Mouse (Mus musculus): ENCODE measurements around the gene Sytl3.

Sytl3 gene

DNA sequence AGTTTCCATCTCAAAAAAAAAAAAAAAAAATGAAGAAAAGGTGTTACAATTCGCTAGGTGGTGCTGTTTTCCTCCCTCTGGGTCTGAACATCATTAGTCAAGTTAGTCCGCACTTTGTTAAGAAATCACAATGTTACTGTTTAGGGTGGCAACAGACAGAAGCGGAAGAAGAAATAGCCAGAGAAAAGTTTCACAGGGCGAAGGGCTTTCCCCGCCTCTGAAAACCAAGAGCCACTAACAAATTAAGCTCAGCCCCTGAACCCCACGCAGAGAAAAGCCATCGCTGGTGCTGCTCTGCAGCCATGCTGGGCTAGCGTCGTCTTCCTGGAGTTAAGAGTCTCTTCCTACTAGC lies 119.4 kb downstream of the Sytl3 start:
- no peak for DNase-seq (ENCODE audit: low spot score)

DNA sequence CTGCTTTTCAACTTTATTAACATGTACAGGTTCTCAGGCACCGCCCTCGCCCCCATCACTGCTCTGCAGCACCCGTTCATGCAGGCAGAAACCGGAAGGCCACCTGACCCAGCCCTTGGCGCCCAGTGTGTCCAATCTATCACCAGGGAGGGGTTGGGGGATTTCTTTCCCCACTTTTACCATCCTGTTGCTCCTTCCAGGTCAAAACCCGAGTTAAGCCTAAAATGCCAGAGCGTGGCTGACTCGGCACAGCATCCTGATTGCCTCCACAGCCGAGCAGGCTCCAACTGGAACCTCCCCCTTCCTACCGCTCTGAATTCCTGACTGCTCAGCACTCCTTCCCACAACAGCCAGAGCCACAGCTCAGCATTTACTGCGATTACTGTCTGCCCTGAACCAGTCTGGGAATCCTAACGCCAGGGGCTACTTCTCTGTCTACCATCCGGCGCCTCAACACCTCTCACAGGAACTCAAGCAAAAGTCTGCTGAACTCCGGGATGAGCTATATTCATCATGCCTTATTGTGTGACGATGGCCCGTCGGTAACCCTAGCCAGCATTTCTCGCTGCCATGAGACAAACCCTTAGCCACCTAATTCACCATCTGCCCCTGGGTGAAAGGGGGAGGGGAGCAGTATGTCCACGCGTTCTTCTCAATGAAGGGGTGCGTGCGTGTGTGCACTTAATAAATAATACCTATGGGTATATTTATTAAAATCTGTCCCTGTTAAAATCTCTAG lies 120.0 kb downstream of the Sytl3 start:
- DNase-seq (ENCODE audit: low spot score): no peak

DNA sequence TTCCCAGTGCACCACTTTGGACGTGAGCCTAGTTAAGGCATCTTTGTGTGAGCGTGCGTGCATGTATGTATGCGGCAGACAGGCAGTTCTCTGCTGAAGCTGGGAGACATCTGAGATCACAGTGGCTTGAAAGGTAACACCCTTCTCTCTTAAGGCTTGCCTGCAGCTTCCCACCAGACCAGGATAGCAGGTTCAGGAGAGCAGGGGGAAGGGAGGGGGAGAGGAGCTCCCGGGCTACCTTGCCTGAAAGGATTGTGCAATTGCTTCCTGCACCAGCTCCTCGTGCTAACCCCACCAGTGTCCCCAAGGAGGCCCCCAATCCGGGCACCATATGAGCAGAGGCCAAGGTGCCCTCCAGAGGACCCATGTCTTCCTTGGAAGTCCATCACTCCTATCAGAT lies 120.7 kb downstream of the Sytl3 start:
- no peak for DNase-seq (ENCODE audit: low spot score)

DNA sequence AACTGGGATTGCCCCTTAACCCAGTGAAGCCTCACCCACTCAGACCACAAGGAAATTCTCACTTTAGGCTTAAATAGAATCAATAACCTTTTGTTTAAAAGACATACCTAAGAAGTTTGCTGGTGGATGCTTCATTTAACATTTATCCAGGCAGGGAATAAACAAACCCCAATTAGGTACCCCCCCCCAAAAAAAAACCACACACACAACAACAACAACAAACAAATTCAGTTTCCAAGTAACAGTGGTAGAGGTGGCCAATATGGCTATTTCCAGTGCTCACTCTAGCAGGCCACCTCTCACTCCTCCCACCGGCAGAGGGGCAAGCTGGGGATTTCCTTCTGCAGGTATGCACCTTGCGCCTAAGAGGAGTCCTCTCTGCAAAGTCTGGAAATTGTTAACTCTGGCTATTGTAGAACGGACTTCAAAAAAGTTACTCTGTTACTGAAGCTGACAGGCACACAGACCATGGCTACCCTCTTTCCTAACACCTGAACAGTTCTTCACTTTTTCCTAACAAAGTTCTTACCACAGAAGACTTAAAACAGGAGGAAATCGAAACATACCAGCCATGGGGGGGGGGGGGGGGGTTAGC lies 121.7 kb downstream of the Sytl3 start:
- no peak for DNase-seq (ENCODE audit: low spot score)

DNA sequence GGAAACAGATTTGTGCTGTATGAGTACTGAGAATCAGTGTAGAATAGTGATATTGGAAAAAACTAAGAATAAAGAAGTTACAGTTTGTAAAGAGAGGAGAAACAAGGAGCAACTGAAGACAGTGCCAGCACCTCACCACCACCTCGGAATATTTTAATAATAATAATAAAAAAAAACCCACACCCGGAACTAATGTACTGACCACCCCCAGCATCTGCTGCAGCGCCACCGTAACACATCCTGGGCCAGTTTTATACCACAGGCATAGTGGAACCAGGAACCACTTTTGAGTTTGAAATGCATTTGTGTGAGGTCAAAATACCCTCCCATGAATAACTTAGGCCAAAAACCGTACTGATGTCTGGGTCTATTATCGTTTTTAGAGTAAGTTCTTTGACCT lies 122.4 kb downstream of the Sytl3 start:
- no peak for DNase-seq (ENCODE audit: low spot score)

DNA sequence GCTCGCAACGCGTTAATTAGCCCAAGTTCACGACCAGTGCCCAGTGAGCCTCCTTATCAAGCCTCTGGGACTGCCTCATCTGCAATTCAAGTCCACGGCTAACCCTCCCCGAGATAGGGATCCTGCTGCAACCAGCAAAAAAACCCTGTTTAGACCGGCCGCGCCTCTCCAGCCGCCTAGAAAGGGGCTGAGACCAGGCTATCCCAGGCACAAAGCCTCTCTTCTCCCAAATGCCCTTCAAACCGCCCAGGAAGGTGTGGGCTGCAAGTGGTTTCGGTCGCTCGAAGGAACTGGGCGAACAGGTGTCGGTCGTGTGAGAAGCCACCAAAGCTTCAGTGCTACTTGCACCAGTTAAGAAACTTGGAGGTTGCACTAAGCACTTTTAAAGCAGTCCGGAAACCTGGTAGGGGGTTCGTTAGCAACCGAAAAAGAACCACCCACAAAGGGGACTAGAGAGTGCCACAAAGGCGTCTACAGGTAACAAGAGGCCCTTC lies 123.2 kb downstream of the Sytl3 start:
- no peak for DNase-seq (ENCODE audit: low spot score)

DNA sequence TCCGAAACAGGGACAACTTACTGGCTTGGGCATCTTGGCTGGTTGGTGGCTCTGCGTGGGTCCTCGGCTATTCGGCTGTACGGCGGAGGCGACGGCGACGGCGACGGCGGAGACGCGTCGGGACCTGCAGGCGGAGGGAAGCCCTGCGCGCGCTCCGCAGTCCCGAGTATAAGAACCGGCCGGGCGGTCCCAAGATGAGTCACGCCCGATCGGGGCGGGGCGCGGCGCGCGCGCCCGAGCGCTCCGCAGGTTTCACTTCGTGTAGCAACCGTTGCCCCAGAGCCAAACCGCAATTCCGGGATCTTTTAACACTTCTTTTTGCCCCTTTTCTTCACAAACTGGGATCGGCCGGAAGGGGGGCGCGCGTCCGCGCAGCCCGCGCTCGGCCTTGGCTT lies 123.7 kb downstream of the Sytl3 start, which contains the start of gene Ezr:
Gene Ezr (minus strand): TSS at position 174 of the 395 bp plus-strand sequence.
- peak; percentile 60 for DNase-seq (ENCODE audit: low spot score)

DNA sequence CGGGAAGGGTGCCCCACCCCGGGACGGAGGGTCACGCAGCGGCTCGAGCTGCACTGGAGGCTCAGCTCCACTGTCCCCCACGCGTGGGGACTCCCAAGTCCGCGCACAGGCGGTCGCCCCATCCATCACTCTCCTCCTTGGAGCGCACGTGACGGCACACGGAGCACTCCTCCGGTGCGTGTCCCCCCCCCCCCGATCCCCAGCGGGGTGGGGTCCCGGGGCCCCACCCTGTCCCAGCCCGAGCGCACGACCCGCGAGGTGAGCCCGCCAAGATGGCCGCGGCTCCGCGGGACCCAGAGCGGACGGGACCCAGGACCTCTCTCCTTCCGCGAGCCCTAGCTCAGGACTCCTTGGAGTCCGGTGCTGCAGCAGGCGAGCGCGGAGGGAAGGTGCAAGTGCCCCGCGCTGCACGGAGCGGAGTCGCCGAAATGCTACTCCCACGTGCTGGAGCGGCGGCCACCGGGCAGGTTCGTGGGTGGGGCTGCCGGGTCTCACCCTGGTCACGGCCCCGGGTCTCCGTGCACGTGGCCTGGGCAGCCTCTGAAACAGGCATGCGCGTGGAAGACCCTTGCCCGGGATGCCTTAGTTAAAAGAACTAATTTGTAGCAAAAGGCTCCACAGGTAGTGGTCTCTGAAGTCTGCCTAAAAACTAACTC lies 124.2 kb downstream of the Sytl3 start:
- DNase-seq (ENCODE audit: low spot score): no peak

DNA sequence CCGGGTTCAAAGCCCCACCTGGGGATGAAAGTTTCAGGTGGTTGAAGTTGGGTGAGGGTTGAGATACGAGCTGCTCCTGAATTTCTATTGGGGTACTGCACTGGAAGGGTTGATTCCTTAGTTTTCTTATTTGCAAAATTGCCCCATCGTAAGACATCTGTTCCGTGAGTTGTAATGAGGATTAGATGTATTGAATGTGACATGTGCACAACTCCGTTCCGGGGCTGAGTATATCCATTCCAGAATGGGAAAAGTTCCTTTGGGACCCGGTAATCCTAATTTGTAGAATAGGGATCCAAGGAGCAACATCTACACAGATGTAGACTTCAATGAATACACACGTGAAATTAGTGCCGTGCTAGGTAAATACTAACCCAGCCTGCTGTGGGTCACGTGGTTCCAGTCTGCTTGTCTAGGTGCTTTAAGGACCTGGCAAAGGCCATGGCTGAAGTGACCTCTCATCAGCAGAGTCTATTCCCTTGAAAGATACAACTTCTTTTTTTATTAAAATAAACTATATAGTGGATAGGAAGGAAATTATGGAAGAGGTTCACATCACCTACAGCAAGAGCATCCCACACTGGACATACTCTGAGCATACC lies 125.0 kb downstream of the Sytl3 start:
- DNase-seq (ENCODE audit: low spot score): no peak

DNA sequence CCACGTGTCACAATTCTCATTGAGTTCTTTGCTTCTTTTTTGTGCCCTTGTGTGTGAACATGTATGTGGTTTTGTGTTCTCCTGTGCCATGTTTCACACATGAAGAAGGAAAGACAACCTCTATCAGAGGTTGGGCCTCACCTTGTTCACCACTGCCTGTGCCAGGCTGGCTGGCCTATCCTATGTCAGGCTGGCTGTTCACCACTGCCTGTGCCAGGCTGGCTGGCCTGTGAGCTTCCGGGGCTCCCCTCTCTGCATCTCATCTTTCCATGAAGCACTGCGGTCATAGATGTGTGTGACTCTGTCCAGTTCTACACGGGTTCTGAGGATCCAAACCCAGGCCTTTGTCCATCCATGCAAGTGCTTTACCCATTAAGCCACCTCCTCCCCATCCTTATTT lies 128.3 kb downstream of the Sytl3 start:
- DNase-seq (ENCODE audit: low spot score): no peak
